Mouse (Mus musculus): ENCODE measurements around the gene Fga. TPM values are rescaled to one million over a fixed set of nuclear protein-coding genes. Genes with fewer than 3 reads are reported as not detected.

Fga gene
- total and polyA plus RNA-seq, 3 experiments, result 0.05 TPM; not detected in 2

DNA sequence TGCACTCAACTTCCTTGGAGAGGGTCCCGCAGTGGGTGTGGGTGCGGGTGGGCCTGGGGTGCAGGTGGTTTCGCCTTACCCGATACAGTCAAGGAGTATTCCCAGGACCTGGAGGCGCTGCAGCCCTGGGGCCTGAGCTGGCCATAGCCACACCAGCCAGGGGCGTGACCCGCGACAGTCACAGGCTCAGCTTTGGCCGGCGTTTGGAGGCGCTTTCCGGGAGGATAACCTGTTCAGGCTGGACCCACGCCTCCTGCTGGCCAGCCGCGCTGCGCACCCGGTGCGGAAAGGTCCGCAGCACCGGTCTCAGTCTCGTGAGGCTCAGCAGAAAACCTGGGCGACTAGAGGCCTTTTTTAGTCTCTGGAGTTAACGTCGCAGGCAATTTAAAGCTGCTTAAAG, 30.5 kb upstream of the Fga start:
- Histone ChIP-seq H3K4me3 (ENCODE audit: low read depth, low read length) (no peak overlapping the region), H3K27me3 (ENCODE audit: insufficient read depth, low read length) (peaks cover 7% of the 10 kb centered on the region; the same call in 1 of the 2 replicates), H3K36me3 (replicated peaks) (no peaks in the 10 kb centered on the region), H3K9me3 (replicated peaks) (peaks cover 4% of the 10 kb centered on the region; the same call in 1 of the 2 replicates), H3K4me1 (ENCODE audit: insufficient read depth, low read depth, low read length) (no peaks in the 10 kb centered on the region)
- no peak for ATAC-seq (ENCODE audit: extremely low read depth, insufficient number of reproducible peaks, low FRiP score, poor library complexity, severe bottlenecking)
- no peak for DNase-seq (ENCODE audit: low spot score)
- TF ChIP-seq GATA2 (IDR thresholded peaks at IDR 0.05; ENCODE audit: borderline replicate concordance, low read depth, low read length) (no peak), CTCF (IDR thresholded peaks at IDR 0.05; ENCODE audit: low read depth, low read length) (no peak), POLR2AphosphoS5 (IDR thresholded peaks at IDR 0.05; ENCODE audit: insufficient replicate concordance, low read depth, low read length) (no peak), TAL1 (conservative IDR thresholded peaks at IDR 0.05; ENCODE audit: low read depth, low read length) (no peak), GATA1 (IDR thresholded peaks at IDR 0.05; ENCODE audit: borderline replicate concordance, low read length) (no peak)

DNA sequence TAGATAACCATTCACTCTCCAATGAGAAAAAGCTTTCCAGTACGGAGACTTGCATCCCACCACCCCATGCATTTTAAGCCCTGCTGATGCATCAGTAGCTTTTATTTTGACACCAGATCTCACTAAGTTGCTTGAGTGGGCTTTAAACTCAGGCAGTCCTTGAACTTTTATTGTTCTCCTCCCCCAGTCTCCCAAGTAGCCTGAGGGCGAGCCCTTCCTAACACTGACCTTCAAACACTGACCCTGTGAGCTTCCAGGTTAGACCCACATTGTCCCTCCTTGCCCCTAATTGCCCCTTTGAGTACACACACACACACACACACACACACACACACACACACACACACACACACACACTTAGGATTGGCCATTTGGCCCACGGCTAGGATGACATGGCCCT, 29.2 kb upstream of the Fga start:
- Histone ChIP-seq H3K4me3 (ENCODE audit: low read depth, low read length) (no peak overlapping the region), H3K9me3 (replicated peaks) (peaks cover 4% of the 10 kb centered on the region; the same call in 1 of the 2 replicates), H3K36me3 (replicated peaks) (no peaks in the 10 kb centered on the region), H3K4me1 (ENCODE audit: insufficient read depth, low read depth, low read length) (no peaks in the 10 kb centered on the region), H3K27me3 (ENCODE audit: insufficient read depth, low read length) (peaks cover 7% of the 10 kb centered on the region; the same call in 1 of the 2 replicates)
- TF ChIP-seq GATA2 (IDR thresholded peaks at IDR 0.05; ENCODE audit: borderline replicate concordance, low read depth, low read length) (no peak), POLR2AphosphoS5 (IDR thresholded peaks at IDR 0.05; ENCODE audit: insufficient replicate concordance, low read depth, low read length) (no peak), CTCF (IDR thresholded peaks at IDR 0.05; ENCODE audit: low read depth, low read length) (no peak), TAL1 (conservative IDR thresholded peaks at IDR 0.05; ENCODE audit: low read depth, low read length) (no peak)
- no peak for DNase-seq (ENCODE audit: low spot score)
- no peak for ATAC-seq (ENCODE audit: extremely low read depth, insufficient number of reproducible peaks, low FRiP score, poor library complexity, severe bottlenecking)

DNA sequence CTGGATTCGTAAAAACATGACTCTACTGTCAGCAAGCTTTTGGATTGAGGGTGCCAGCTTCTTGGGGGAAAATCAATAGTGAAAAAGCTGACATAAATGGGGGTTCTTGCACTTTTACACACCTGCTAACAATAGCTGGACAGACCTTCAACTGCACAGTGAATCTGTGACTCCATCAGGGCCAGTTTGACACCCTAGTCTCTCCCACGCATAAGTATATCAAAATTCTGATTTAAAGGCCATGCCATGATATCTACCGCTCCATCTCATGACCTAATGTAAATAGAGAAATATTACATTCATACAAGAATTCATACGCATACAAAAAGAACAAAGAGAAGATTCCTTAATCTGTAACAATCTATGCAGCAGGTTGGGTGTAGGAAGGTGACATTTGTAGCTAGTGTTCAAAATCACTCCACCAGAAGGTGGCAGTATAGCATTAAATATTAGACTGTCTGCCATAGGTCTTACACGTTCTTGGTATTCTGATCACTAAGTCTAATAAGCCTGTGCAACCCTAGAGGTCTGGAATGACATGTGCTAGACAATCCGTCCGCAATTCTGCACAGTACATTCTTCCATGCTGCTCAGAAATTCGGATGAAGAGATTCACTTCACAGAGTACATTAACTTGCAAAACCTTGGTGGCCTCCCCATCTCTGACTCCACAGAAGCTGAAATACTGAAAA, 27.0 kb upstream of the Fga start:
- ATAC-seq (ENCODE audit: extremely low read depth, insufficient number of reproducible peaks, low FRiP score, poor library complexity, severe bottlenecking) (peak; percentile 54; the same call in 1 of the 2 replicates), DNase-seq (ENCODE audit: low spot score) (peak; percentile 5)
- Histone ChIP-seq H3K36me3 (replicated peaks) (no peaks in the 10 kb centered on the region), H3K4me1 (ENCODE audit: insufficient read depth, low read depth, low read length) (no peaks in the 10 kb centered on the region), H3K4me3 (ENCODE audit: low read depth, low read length) (no peak overlapping the region), H3K9me3 (replicated peaks) (peaks cover 4% of the 10 kb centered on the region; the same call in 1 of the 2 replicates), H3K27me3 (ENCODE audit: insufficient read depth, low read length) (0 out of 2 replicates have a peak, but pooled peaks cover 4% of the 10 kb centered on the region)
- TF ChIP-seq POLR2AphosphoS5 (IDR thresholded peaks at IDR 0.05; ENCODE audit: insufficient replicate concordance, low read depth, low read length), result no peak
- no peak for TF ChIP-seq CTCF (IDR thresholded peaks at IDR 0.05; ENCODE audit: low read depth, low read length)
- no peak for TF ChIP-seq TAL1 (conservative IDR thresholded peaks at IDR 0.05; ENCODE audit: low read depth, low read length)
- TF ChIP-seq GATA1 (IDR thresholded peaks at IDR 0.05; ENCODE audit: borderline replicate concordance, low read length), result no peak
- TF ChIP-seq GATA2 (IDR thresholded peaks at IDR 0.05; ENCODE audit: borderline replicate concordance, low read depth, low read length), result no peak

DNA sequence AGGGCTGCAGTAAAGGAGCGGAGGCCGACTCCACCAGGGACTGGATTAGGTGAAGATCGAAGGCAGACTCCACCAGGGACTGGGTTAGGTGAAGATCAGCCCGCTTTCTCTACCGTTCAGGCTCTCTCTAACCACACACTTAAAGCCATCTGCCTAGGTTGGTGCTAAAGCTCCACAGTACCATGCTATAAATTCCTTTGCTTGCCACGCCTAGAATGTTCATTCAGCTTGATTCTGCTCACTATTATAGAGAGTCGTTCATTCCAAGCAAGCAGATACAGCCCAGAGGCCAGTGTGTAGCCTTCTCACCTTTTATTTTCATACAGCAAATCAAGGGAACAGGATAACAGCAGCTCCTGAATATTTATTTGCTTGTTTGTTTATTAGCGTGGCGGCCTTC, 25.9 kb upstream of the Fga start:
- no peaks in the 10 kb centered on the region for H3K36me3 ChIP-seq (replicated peaks)
- no peaks in the 10 kb centered on the region for H3K4me1 ChIP-seq (ENCODE audit: insufficient read depth, low read depth, low read length)
- no peak overlapping the region for H3K4me3 ChIP-seq (ENCODE audit: low read depth, low read length)
- no peak for ATAC-seq (ENCODE audit: extremely low read depth, insufficient number of reproducible peaks, low FRiP score, poor library complexity, severe bottlenecking)
- TF ChIP-seq CTCF (IDR thresholded peaks at IDR 0.05; ENCODE audit: low read depth, low read length) (no peak), TAL1 (conservative IDR thresholded peaks at IDR 0.05; ENCODE audit: low read depth, low read length) (no peak), GATA1 (IDR thresholded peaks at IDR 0.05; ENCODE audit: borderline replicate concordance, low read length) (no peak), POLR2AphosphoS5 (IDR thresholded peaks at IDR 0.05; ENCODE audit: insufficient replicate concordance, low read depth, low read length) (no peak), GATA2 (IDR thresholded peaks at IDR 0.05; ENCODE audit: borderline replicate concordance, low read depth, low read length) (no peak)
- no peak for DNase-seq (ENCODE audit: low spot score)
- H3K27me3 ChIP-seq (ENCODE audit: insufficient read depth, low read length), result 0 out of 2 replicates have a peak, but pooled peaks cover 4% of the 10 kb centered on the region
- peaks cover 4% of the 10 kb centered on the region; the same call in 1 of the 2 replicates for H3K9me3 ChIP-seq (replicated peaks)

DNA sequence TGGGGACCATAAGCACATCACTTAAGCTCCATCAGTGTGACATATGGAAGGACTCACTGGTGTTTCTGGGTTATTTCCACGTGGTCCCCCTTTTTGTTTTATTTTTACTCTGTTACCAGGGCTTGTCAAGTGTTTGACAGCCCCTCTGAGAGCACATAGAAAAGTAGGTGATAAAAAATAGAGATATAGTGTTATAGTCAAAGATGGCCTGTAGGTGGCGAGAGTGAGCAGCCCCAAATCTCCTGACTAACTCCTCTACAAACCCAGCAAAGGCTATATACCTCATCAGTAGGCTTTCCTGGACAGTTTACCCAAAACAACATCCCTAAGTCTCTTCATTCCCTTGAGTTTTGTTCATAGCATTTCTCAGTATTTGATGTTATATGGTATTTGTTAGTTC, 23.7 kb upstream of the Fga start:
- Histone ChIP-seq H3K4me3 (ENCODE audit: low read depth, low read length) (no peak overlapping the region), H3K27me3 (ENCODE audit: insufficient read depth, low read length) (no peaks in the 10 kb centered on the region), H3K36me3 (replicated peaks) (no peaks in the 10 kb centered on the region), H3K4me1 (ENCODE audit: insufficient read depth, low read depth, low read length) (no peaks in the 10 kb centered on the region), H3K9me3 (replicated peaks) (peaks cover 4% of the 10 kb centered on the region; the same call in 1 of the 2 replicates)
- DNase-seq (ENCODE audit: low spot score) (no peak), ATAC-seq (ENCODE audit: extremely low read depth, insufficient number of reproducible peaks, low FRiP score, poor library complexity, severe bottlenecking) (peak; percentile 40; the same call in 1 of the 2 replicates)
- TF ChIP-seq CTCF (IDR thresholded peaks at IDR 0.05; ENCODE audit: low read depth, low read length) (peak; percentile 39), GATA2 (IDR thresholded peaks at IDR 0.05; ENCODE audit: borderline replicate concordance, low read depth, low read length) (no peak), TAL1 (conservative IDR thresholded peaks at IDR 0.05; ENCODE audit: low read depth, low read length) (no peak), POLR2AphosphoS5 (IDR thresholded peaks at IDR 0.05; ENCODE audit: insufficient replicate concordance, low read depth, low read length) (no peak), GATA1 (IDR thresholded peaks at IDR 0.05; ENCODE audit: borderline replicate concordance, low read length) (no peak)

DNA sequence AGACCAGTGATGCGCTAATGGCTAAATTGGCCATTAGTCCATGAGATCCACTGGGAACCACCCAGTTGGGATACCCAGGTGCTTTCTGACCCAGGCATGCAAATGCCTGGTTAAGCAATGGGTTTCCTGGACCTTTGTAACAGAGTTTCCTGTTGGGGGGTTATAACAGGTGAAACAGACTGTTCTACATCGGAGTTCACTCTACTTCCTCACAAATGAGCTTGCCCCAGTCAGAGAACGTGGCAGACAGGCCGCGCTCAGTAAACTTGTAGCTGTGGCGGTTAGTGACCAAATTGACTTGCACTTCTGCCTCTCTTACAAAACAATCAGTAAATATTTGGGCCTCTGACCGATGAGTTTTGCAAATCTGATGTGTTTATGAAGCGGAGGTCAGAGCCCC, 22.8 kb upstream of the Fga start:
- no peaks in the 10 kb centered on the region for H3K36me3 ChIP-seq (replicated peaks)
- ATAC-seq (ENCODE audit: extremely low read depth, insufficient number of reproducible peaks, low FRiP score, poor library complexity, severe bottlenecking) (no peak), DNase-seq (ENCODE audit: low spot score) (no peak)
- H3K27me3 ChIP-seq (ENCODE audit: insufficient read depth, low read length), result no peaks in the 10 kb centered on the region
- H3K4me1 ChIP-seq (ENCODE audit: insufficient read depth, low read depth, low read length), result no peaks in the 10 kb centered on the region
- peaks cover 4% of the 10 kb centered on the region; the same call in 1 of the 2 replicates for H3K9me3 ChIP-seq (replicated peaks)
- H3K4me3 ChIP-seq (ENCODE audit: low read depth, low read length), result no peak overlapping the region
- TF ChIP-seq GATA2 (IDR thresholded peaks at IDR 0.05; ENCODE audit: borderline replicate concordance, low read depth, low read length) (no peak), TAL1 (conservative IDR thresholded peaks at IDR 0.05; ENCODE audit: low read depth, low read length) (no peak), POLR2AphosphoS5 (IDR thresholded peaks at IDR 0.05; ENCODE audit: insufficient replicate concordance, low read depth, low read length) (no peak), CTCF (IDR thresholded peaks at IDR 0.05; ENCODE audit: low read depth, low read length) (no peak), GATA1 (IDR thresholded peaks at IDR 0.05; ENCODE audit: borderline replicate concordance, low read length) (no peak)
